Mouse (Mus musculus) spleen, adult 2 months (tissue): Measurements from ENCODE around the gene 1700013F07Rik. TPM values are rescaled to one million over a fixed set of nuclear protein-coding genes. Genes with fewer than 3 reads are reported as not detected.
"Not testable (repeated sequence)": the region's sequence is repeated elsewhere in the genome, so short reads cannot be mapped to it uniquely, and the experiment has no call there.

Experiments used
- DNase-seq, 2 experiments: peaks; one replicate each; pipeline versions ENCODE4 v3.0.0 to v3.0.0-alpha.2; 2012 to 2021; ENCODE audit warnings: low spot score in 2 of 2, low read depth in 1 of 2
- H3K27ac ChIP-seq: fragments of 200-500 bp; 2 replicates; pipeline ENCODE4 v1.5.1; 2012; ENCODE audit warnings: low read length, inconsistent platforms; ENCODE audit not compliant: insufficient read depth
- H3K27me3 ChIP-seq: fragments of 200-500 bp; 2 replicates; pipeline ENCODE4 v1.6.1; 2012; ENCODE audit warnings: mild to moderate bottlenecking, moderate library complexity, low read length, inconsistent platforms; ENCODE audit not compliant: control insufficient read depth, insufficient read depth
- H3K36me3 ChIP-seq: fragments of 200-500 bp; 2 replicates; pipeline ENCODE4 v1.6.1; 2012; ENCODE audit warnings: mild to moderate bottlenecking, low read length, inconsistent platforms; ENCODE audit not compliant: control insufficient read depth, insufficient read depth
- H3K4me1 ChIP-seq: fragments of 200-500 bp; 2 replicates; pipeline ENCODE4 v1.6.1; 2011; ENCODE audit warnings: inconsistent platforms; ENCODE audit not compliant: control insufficient read depth, insufficient read depth, insufficient read length
- H3K4me3 ChIP-seq: fragments of 200-500 bp; 2 replicates; pipeline ENCODE4 v1.5.1; 2011; ENCODE audit warnings: mild to moderate bottlenecking, inconsistent platforms; ENCODE audit not compliant: insufficient read depth, insufficient read length; ENCODE audit errors: extremely low read depth
- CTCF ChIP-seq: fragments of 200-500 bp; IDR thresholded peaks from 2 replicates; pipeline ENCODE4 v1.5.1; 2011; ENCODE audit warnings: mild to moderate bottlenecking, inconsistent platforms; ENCODE audit not compliant: insufficient read depth, insufficient read length, insufficient replicate concordance; ENCODE audit errors: extremely low read depth
- POLR2A ChIP-seq: fragments of 200-500 bp; IDR thresholded peaks from 2 replicates; pipeline ENCODE4 v1.6.1; 2011; ENCODE audit warnings: low read depth, low read length, inconsistent platforms
- WGBS: fragments of 180-500 bp; shearing (Covaris S2); methylation state at CpG from one replicate; pipeline ENCODE4 v1.1.7; 2018; 5-methylcytosine and 5-hydroxymethylcytosine counted together
- polyA plus RNA-seq: library from polyadenylated mRNA; depleted of rRNA; stranded (reverse); fragments of >200 nt; gene quantifications from 2 replicates; pipeline ENCODE4 v1.2.3, GENCODE M21; 2012; rRNA removed

1700013F07Rik gene
- polyA plus RNA-seq: not detected in 2 replicates

DNA sequence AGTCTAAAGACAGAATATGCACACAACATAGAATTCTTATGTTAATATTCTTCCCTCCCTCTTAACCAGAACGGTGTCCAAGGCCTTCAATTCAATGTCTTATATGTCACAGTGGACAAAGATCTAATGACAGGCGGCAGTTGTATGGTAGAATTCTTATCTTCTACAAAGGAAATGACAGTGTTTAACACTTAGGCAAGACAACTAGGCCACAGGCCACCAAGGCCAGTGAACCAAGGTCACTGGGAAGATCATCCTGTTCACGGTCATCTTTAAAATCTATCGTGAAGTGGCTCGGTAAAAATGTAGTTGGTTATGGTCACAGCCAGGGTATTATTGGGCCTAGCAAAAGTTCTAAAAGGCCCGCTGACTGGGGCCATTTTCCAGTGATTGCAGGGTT lies at the start of gene 1700013F07Rik:
1700013F07Rik (plus strand) TSS at position 200 of the 400 bp plus-strand sequence.
- peak within 1 kb of the TSS; percentile 21; the same call in 1 of the 2 replicates for H3K27ac ChIP-seq
- TF ChIP-seq POLR2A (no peak), CTCF (no peak)
- no peak for DNase-seq

GRCm38 (mm10) chr3:108484749-108485148 lies 49.2 kb upstream of the 1700013F07Rik start:
- TF ChIP-seq CTCF (no peak), POLR2A (no peak)
- WGBS: 88% methylated on average over 4 of the region's 4 CpGs
- Histone ChIP-seq H3K36me3 (no peaks in the 10 kb centered on the region), H3K27ac (no peak overlapping the region), H3K4me3 (no peak overlapping the region), H3K27me3 (no peaks in the 10 kb centered on the region), H3K4me1 (no peaks in the 10 kb centered on the region)
- no peak for DNase-seq

More for the DNA sequence above, at the start of gene 1700013F07Rik:
- peaks cover 4% of the 10 kb centered on the region for H3K4me1 ChIP-seq
- H3K36me3 ChIP-seq: no peaks in the 10 kb centered on the region
- peaks cover 5% of the 10 kb centered on the region; the same call in 1 of the 2 replicates for H3K27me3 ChIP-seq
- 87% methylated on average over 6 of the region's 6 CpGs for whole genome bisulfite sequencing
- no peak within 1 kb of the TSS for H3K4me3 ChIP-seq

- H3K4me3 ChIP-seq: no peak overlapping the region
- no peak for DNase-seq
- TF ChIP-seq POLR2A: no peak
- TF ChIP-seq CTCF: no peak
- H3K27me3 ChIP-seq: no peaks in the 10 kb centered on the region
- no peaks in the 10 kb centered on the region for H3K4me1 ChIP-seq
- no peaks in the 10 kb centered on the region for H3K36me3 ChIP-seq
- no peak overlapping the region for H3K27ac ChIP-seq
- WGBS: 50% methylated on average over 3 of the region's 3 CpGs
These were observed 44.0 kb upstream of the 1700013F07Rik start for GRCm38 (mm10) chr3:108489968-108490367.

GRCm38 (mm10) chr3:108494861-108495474 lies 39.0 kb upstream of the 1700013F07Rik start:
- no peak overlapping the region for H3K4me3 ChIP-seq
- no peaks in the 10 kb centered on the region for H3K27me3 ChIP-seq
- TF ChIP-seq POLR2A (no peak), CTCF (no peak)
- no peak for DNase-seq
- H3K4me1 ChIP-seq: no peaks in the 10 kb centered on the region
- H3K27ac ChIP-seq: no peak overlapping the region
- H3K36me3 ChIP-seq: no peaks in the 10 kb centered on the region
- WGBS: 84% methylated on average over 9 of the region's 9 CpGs

- Histone ChIP-seq H3K27ac (no peak overlapping the region), H3K4me1 (no peaks in the 10 kb centered on the region), H3K27me3 (no peaks in the 10 kb centered on the region), H3K4me3 (no peak overlapping the region), H3K36me3 (no peaks in the 10 kb centered on the region)
- no peak for TF ChIP-seq CTCF
- TF ChIP-seq POLR2A: no peak
- DNase-seq: no peak
- 73% methylated on average over 4 of the region's 4 CpGs for WGBS
These were observed 38.5 kb upstream of the 1700013F07Rik start for GRCm38 (mm10) chr3:108495486-108495885.

DNA sequence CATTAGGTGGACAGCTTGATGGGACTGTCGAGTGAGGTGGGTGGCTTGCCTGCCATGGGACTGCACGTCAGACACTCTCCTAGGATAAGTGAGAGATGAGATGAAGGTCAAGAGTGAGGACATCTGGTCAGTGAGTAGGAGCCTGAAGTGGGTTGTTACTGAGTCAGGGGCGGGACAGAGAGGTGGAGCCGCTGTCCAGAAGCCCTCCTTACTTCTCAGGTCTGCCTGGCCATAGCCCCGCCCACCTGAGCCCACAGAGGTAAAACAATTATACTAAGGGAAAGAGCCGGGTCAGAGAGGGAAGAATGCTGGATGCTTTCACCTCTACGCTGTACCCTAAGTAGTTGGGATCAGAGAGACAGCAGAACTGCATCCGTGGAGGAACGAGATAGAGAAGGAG lies 36.3 kb upstream of the 1700013F07Rik start:
- Histone ChIP-seq H3K36me3 (no peaks in the 10 kb centered on the region), H3K27me3 (no peaks in the 10 kb centered on the region), H3K27ac (no peak overlapping the region), H3K4me3 (no peak overlapping the region), H3K4me1 (no peaks in the 10 kb centered on the region)
- no peak for DNase-seq
- TF ChIP-seq CTCF: no peak
- 70% methylated on average over 9 of the region's 9 CpGs for WGBS

- Histone ChIP-seq H3K27ac (no peak overlapping the region), H3K36me3 (no peaks in the 10 kb centered on the region), H3K4me3 (no peak overlapping the region), H3K27me3 (no peaks in the 10 kb centered on the region), H3K4me1 (no peaks in the 10 kb centered on the region)
- 85% methylated on average over 8 of the region's 8 CpGs for WGBS
- no peak for DNase-seq
- TF ChIP-seq CTCF: no peak
- no peak for TF ChIP-seq POLR2A
These were observed 34.1 kb upstream of the 1700013F07Rik start for GRCm38 (mm10) chr3:108499826-108500225.

- H3K27me3 ChIP-seq, DNase-seq, H3K4me1 ChIP-seq, H3K4me3 ChIP-seq, H3K36me3 ChIP-seq, H3K27ac ChIP-seq: not testable (repeated sequence)
- 89% methylated on average over 3 of the region's 3 CpGs for WGBS
These were observed 32.5 kb upstream of the 1700013F07Rik start for GRCm38 (mm10) chr3:108501411-108501810.
